Mouse (Mus musculus) right cerebral cortex, adult 2 months (tissue): Measurements from ENCODE around the gene Prdm5.

Source experiments
- DNase-seq, 2 experiments: peaks; one replicate each; pipeline ENCODE4 v3.0.0; 2021 to 2022; ENCODE audit warnings: low spot score in 2 of 2

The Prdm5 gene

GRCm38 (mm10) chr6:65778861-65779688, at the start of gene Prdm5:
Gene Prdm5 (plus strand): TSS chr6:65778988.
- DNase-seq, result peak; percentile 8 to 26

- DNase-seq, result no peak
These were observed 39.3 kb upstream of the Prdm5 start for GRCm38 (mm10) chr6:65739442-65739841.

GRCm38 (mm10) chr6:65743144-65743870, 35.5 kb upstream of the Prdm5 start:
- no peak for DNase-seq

- no peak for DNase-seq
These were observed 35.0 kb upstream of the Prdm5 start for GRCm38 (mm10) chr6:65743871-65744202.

GRCm38 (mm10) chr6:65758214-65758613, 20.6 kb upstream of the Prdm5 start:
- no peak for DNase-seq

GRCm38 (mm10) chr6:65759174-65759573, 19.6 kb upstream of the Prdm5 start:
- DNase-seq, result no peak

GRCm38 (mm10) chr6:65760073-65760472, 18.7 kb upstream of the Prdm5 start:
- no peak for DNase-seq

- no peak for DNase-seq
These were observed 14.3 kb upstream of the Prdm5 start for GRCm38 (mm10) chr6:65764459-65764858.

GRCm38 (mm10) chr6:65765057-65765456, 13.7 kb upstream of the Prdm5 start:
- DNase-seq, result no peak

- no peak for DNase-seq
These were observed 12.9 kb upstream of the Prdm5 start for GRCm38 (mm10) chr6:65765752-65766397.

GRCm38 (mm10) chr6:65767911-65768310, 10.9 kb upstream of the Prdm5 start:
- DNase-seq, result no peak

GRCm38 (mm10) chr6:65773566-65773965, 5.2 kb upstream of the Prdm5 start:
- no peak for DNase-seq

GRCm38 (mm10) chr6:65779689-65780233, 973 bp downstream of the Prdm5 start:
- DNase-seq, result no peak

- no peak for DNase-seq
These were observed 2.7 kb downstream of the Prdm5 start for GRCm38 (mm10) chr6:65781441-65781840.

GRCm38 (mm10) chr6:65783670-65784069, 4.9 kb downstream of the Prdm5 start:
- DNase-seq, result no peak

GRCm38 (mm10) chr6:65792923-65793322, 14.1 kb downstream of the Prdm5 start:
- peak; percentile 25 to 36 for DNase-seq

- no peak for DNase-seq
These were observed 17.8 kb downstream of the Prdm5 start for GRCm38 (mm10) chr6:65796552-65796951.

- DNase-seq, result no peak
These were observed 18.5 kb downstream of the Prdm5 start for GRCm38 (mm10) chr6:65797276-65797675.

GRCm38 (mm10) chr6:65798390-65798789, 19.6 kb downstream of the Prdm5 start:
- no peak for DNase-seq

GRCm38 (mm10) chr6:65811685-65812084, 32.9 kb downstream of the Prdm5 start:
- DNase-seq, result no peak

- DNase-seq, result peak in 1 of 2 experiments; percentile 10
These were observed 39.4 kb downstream of the Prdm5 start for GRCm38 (mm10) chr6:65818039-65818747.

GRCm38 (mm10) chr6:65828656-65829055, 49.9 kb downstream of the Prdm5 start:
- no peak for DNase-seq
